Mouse (Mus musculus) CH12.LX (cell line): ENCODE results near the gene Pkp3. TPM values are rescaled to one million over a fixed set of nuclear protein-coding genes. Genes with fewer than 3 reads are reported as not detected.

Source experiments
- DNase-seq: peaks from one replicate; pipeline ENCODE4 v3.0.0-alpha.2; 2013; ENCODE audit errors: extremely low read depth
- H3K27ac ChIP-seq: 2 replicates; pipeline ENCODE4 v1.5.1; 2012; ENCODE audit warnings: low read depth, mild to moderate bottlenecking, control low read depth, moderate library complexity; ENCODE audit not compliant: insufficient read depth
- H3K27me3 ChIP-seq: replicated peaks from 2 replicates; pipeline ENCODE3; 2012; ENCODE audit warnings: inconsistent platforms
- H3K36me3 ChIP-seq, 2 experiments: replicated peaks in 1 of 2; 2 replicates each; pipeline versions ENCODE3 to v1.6.1; 2012; ENCODE audit warnings: inconsistent platforms in 1 of 2, low read length in 1 of 2, mild to moderate bottlenecking in 1 of 2, mixed read lengths in 1 of 2, moderate library complexity in 1 of 2; ENCODE audit not compliant: control insufficient read depth in 1 of 2, insufficient read depth in 1 of 2
- H3K4me1 ChIP-seq, 2 experiments: 2 replicates each; pipeline ENCODE4 v1.6.1; 2012; ENCODE audit warnings: inconsistent platforms in 1 of 2, moderate library complexity in 1 of 2; ENCODE audit not compliant: insufficient read depth in 2 of 2, control insufficient read depth in 1 of 2
- H3K4me2 ChIP-seq: 2 replicates; pipeline ENCODE4 v1.6.1; 2012; ENCODE audit warnings: low read depth, mild to moderate bottlenecking, control low read depth; ENCODE audit not compliant: poor library complexity, insufficient read depth, severe bottlenecking
- H3K4me3 ChIP-seq, 3 experiments: fragments of 150-350 bp in 1 of 3; sonication (generic) in 1 of 3; replicated peaks in 1 of 3; 2 replicates each; pipeline versions ENCODE3 to v1.5.1; 2011 to 2012; ENCODE audit warnings: low read depth in 2 of 3, low read length in 2 of 3, mild to moderate bottlenecking in 2 of 3, moderate library complexity in 2 of 3, control low read depth in 1 of 3, improper control_type of control experiment in 1 of 3, inconsistent platforms in 1 of 3, mixed read lengths in 1 of 3; ENCODE audit not compliant: poor library complexity in 1 of 3
- H3K79me2 ChIP-seq: replicated peaks from 2 replicates; pipeline ENCODE4 v1.6.1; 2012; ENCODE audit warnings: mild to moderate bottlenecking, moderate library complexity; ENCODE audit not compliant: control insufficient read depth, poor library complexity, insufficient read depth, severe bottlenecking; ENCODE audit errors: extremely low read depth
- H3K9ac ChIP-seq: 2 replicates; pipeline ENCODE4 v1.6.1; 2012; ENCODE audit warnings: low read depth, mild to moderate bottlenecking, control low read depth, moderate library complexity; ENCODE audit not compliant: insufficient read depth
- H3K9me3 ChIP-seq: replicated peaks from 2 replicates; pipeline ENCODE3; 2012; ENCODE audit warnings: low read length, inconsistent platforms, mixed read lengths
- BHLHE40 ChIP-seq: IDR thresholded peaks from 2 replicates; pipeline ENCODE4 v1.6.1; 2011; ENCODE audit warnings: mild to moderate bottlenecking, low read depth, low read length, improper control_type of control experiment
- CHD2 ChIP-seq: IDR thresholded peaks from 2 replicates; pipeline ENCODE4 v1.6.1; 2011; ENCODE audit warnings: low read length, improper control_type of control experiment
- E2F4 ChIP-seq: IDR thresholded peaks from 2 replicates; pipeline ENCODE4 v1.6.1; 2011; ENCODE audit warnings: low read depth, low read length, improper control_type of control experiment; ENCODE audit not compliant: insufficient replicate concordance
- EP300 ChIP-seq: IDR thresholded peaks from 2 replicates; pipeline ENCODE4 v1.6.1; 2011; ENCODE audit warnings: low read length, improper control_type of control experiment
- GABPA ChIP-seq: IDR thresholded peaks from 2 replicates; pipeline ENCODE4 v1.6.1; 2012; ENCODE audit warnings: low read depth, low read length, improper control_type of control experiment, inconsistent platforms; ENCODE audit not compliant: insufficient replicate concordance
- HCFC1 ChIP-seq: IDR thresholded peaks from 2 replicates; pipeline ENCODE4 v1.6.1; 2012; ENCODE audit warnings: low read depth, mild to moderate bottlenecking, inconsistent platforms, low read length, improper control_type of control experiment
- IRF4 ChIP-seq: IDR thresholded peaks from 2 replicates; pipeline ENCODE4 v1.6.1; 2014; ENCODE audit warnings: low read depth, mild to moderate bottlenecking, inconsistent platforms, low read length, improper control_type of control experiment
- JUN ChIP-seq: IDR thresholded peaks from 2 replicates; pipeline ENCODE4 v1.6.1; 2011; ENCODE audit warnings: low read depth, mild to moderate bottlenecking, low read length, improper control_type of control experiment, moderate library complexity; ENCODE audit not compliant: insufficient read depth
- KAT2A ChIP-seq: IDR thresholded peaks from 2 replicates; pipeline ENCODE4 v1.6.1; 2012; ENCODE audit warnings: low read length, improper control_type of control experiment, inconsistent platforms; ENCODE audit not compliant: insufficient replicate concordance
- MXI1 ChIP-seq: IDR thresholded peaks from 2 replicates; pipeline ENCODE4 v1.6.1; 2011; ENCODE audit warnings: mild to moderate bottlenecking, low read depth, low read length, improper control_type of control experiment
- NELFE ChIP-seq: IDR thresholded peaks from 2 replicates; pipeline ENCODE4 v1.6.1; 2011; ENCODE audit warnings: low read depth, low read length, improper control_type of control experiment
- RCOR1 ChIP-seq: conservative IDR thresholded peaks from 2 replicates; pipeline ENCODE4 v1.6.1; 2012; ENCODE audit warnings: low read depth, mild to moderate bottlenecking, inconsistent platforms, low read length, improper control_type of control experiment
- SIN3A ChIP-seq: IDR thresholded peaks from 2 replicates; pipeline ENCODE4 v1.6.1; 2012; ENCODE audit warnings: low read length, improper control_type of control experiment, inconsistent platforms
- USF1 ChIP-seq: IDR thresholded peaks from 2 replicates; pipeline ENCODE4 v1.6.1; 2014; ENCODE audit warnings: low read depth, mild to moderate bottlenecking, inconsistent platforms, low read length, improper control_type of control experiment
- ZMIZ1 ChIP-seq: IDR thresholded peaks from 2 replicates; pipeline ENCODE4 v1.6.1; 2012; ENCODE audit warnings: low read depth, mild to moderate bottlenecking, inconsistent platforms, low read length, improper control_type of control experiment
- dilution Hi-C: fragments of 300-500 bp; cut with MboI; formaldehyde crosslinking; loops from 2 replicates; pipeline ENCODE4 v1.14.3; 2020; ENCODE audit warnings: low sequenced_read_pairs; ENCODE audit not compliant: extremely low pct_unique_long_range_greater_than_20kb, extremely low pct_ligation_motif_present
- in situ Hi-C: fragments of 300-500 bp; cut with MboI; formaldehyde crosslinking; loops from 3 replicates; pipeline ENCODE4 v1.14.3; 2019; ENCODE audit warnings: low sequenced_read_pairs, low pct_ligation_motif_present, low pct_unique_long_range_greater_than_20kb, mixed read lengths
- polyA plus RNA-seq: library from polyadenylated mRNA; unstranded; fragments of >175 nt; gene quantifications from 2 replicates; pipeline ENCODE4 v1.2.1, GENCODE M21; 2012; ENCODE audit warnings: low read depth; ENCODE audit not compliant: insufficient read length
- total RNA-seq, 2 experiments: library from RNA; depleted of rRNA; stranded (reverse); fragments of 300-350 nt in 1 of 2; fragments of >200 nt in 1 of 2; gene quantifications; 2 replicates each; pipeline ENCODE4 v1.2.3; 2012 to 2014

Pkp3 gene
- total and polyA plus RNA-seq, 3 experiments, result 25.3 to 63.1 (median 37.8) TPM

DNA sequence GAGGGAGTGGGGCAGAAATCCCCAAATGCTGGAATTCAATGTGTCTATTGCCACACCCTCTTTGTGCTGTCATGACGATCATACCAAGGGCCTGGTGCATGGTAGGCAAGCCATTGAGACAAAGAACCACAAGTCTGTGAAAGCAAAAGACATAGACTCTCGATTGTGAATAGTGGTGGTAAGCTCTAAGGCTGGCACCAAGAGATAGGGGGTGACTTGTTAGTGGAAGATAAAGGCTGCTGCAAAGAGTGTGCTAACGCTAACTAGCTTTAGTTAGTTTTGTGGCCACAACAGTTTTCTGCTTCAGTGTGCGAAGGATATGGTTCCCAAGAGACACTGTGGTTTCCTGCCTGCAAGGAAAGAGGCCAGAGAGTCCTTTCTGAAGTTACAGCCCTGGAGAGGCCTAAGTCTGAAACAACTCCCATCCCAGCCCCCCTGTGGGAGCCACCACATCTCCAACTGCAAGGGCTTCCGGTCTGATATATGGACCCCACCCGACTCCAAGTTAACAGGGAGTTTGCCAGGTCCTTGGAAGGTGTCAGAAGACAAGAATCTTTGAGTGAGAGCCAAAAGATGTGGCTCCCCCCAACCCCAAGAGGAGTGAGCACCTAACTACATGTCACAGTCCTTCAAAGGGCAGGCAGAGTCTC lies 31.0 kb upstream of the Pkp3 start (continued):
- TF ChIP-seq E2F4, result no peak
- TF ChIP-seq USF1, result no peak
- no peak for TF ChIP-seq MXI1
- 0 out of 2 replicates have a peak, but pooled peaks have one; percentile 31 for TF ChIP-seq SIN3A

DNA sequence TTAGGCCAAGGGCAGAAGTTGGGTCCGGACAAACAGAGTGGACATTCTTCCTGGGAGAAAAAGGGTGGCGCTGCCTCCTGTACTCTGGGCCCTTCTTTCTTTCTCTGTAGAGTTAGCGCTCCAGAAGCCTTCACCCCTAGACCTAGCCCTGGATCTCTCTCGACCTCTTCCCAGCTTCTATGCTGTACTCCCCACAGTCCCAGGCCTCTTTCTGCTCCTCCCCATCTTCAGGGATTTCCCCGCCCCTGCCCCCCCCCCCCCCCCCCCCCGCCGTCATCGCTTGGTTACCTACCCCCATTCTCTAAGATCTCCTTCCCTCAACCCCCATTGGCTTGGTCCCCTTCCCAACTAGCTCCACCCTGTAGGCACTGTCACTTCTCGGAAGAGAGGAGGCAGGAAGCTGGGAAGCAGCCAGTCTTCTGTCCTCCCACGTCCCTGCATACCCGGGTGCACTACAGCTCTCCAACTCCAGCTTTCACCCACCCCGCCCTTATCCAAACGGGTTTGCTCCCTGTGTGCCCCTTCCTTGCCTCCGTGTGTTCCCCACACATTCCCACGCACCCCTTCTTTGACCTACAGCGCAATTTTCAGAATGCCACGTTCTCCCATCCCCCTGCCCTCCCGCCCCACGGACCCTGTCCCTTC lies 30.3 kb upstream of the Pkp3 start:
- Histone ChIP-seq H3K4me1 (peaks cover 8 to 29% of the 10 kb centered on the region in 2 experiments), H3K27ac (peak overlapping the region; percentile 26; the same call in 1 of the 2 replicates), H3K4me3 (peak overlapping the region in 2 of 3 experiments; percentile 36 to 39), H3K27me3 (peaks cover 6% of the 10 kb centered on the region), H3K9ac (peak overlapping the region; percentile 45), H3K9me3 (peaks cover 4% of the 10 kb centered on the region), H3K79me2 (no peaks in the 10 kb centered on the region), H3K4me2 (peak overlapping the region; percentile 97), H3K36me3 (no peaks in the 10 kb centered on the region)
- TF ChIP-seq IRF4, result no peak
- no peak for TF ChIP-seq NELFE
- no peak for TF ChIP-seq RCOR1
- TF ChIP-seq JUN, result no peak
- no peak for TF ChIP-seq GABPA
- 0 out of 2 replicates have a peak, but pooled peaks have one; percentile 2 for TF ChIP-seq HCFC1
- no peak for TF ChIP-seq E2F4
- TF ChIP-seq EP300, result no peak
- no peak for TF ChIP-seq BHLHE40
- TF ChIP-seq KAT2A, result no peak
- TF ChIP-seq SIN3A, result 0 out of 2 replicates have a peak, but pooled peaks have one; percentile 11
- no peak for TF ChIP-seq ZMIZ1
- TF ChIP-seq CHD2, result peak; percentile 30; the same call in 1 of the 2 replicates
- in situ Hi-C loops (loop anchor here (5.0 kb wide), 1 partner anchor 35 kb away; the partner anchor contains the start of gene Ifitm3), dilution Hi-C loops (no loop called here)
- no peak for DNase-seq
